Mouse (Mus musculus): ENCODE measurements around the gene Nup205.

GRCm38 (mm10) chr6:35265580-35266278, 88.5 kb downstream of the Nup205 start:
- TF ChIP-seq HCFC1 (IDR thresholded peaks at IDR 0.05; ENCODE audit: borderline replicate concordance, insufficient read depth, low read length), result no peak
- no peak for TF ChIP-seq ZNF384 (IDR thresholded peaks at IDR 0.05; ENCODE audit: low read depth, low read length)
- no peak for TF ChIP-seq MAFK (IDR thresholded peaks at IDR 0.05; ENCODE audit: insufficient read depth, low read depth, low read length)
- TF ChIP-seq ZC3H11A (IDR thresholded peaks at IDR 0.05; ENCODE audit: borderline replicate concordance, low read depth, low read length), result no peak

Data from ES-E14 (cell line).